Mouse (Mus musculus) embryonic facial prominence, embryonic 14.5 days (tissue): ENCODE data around the gene Tsc2. TPM values are rescaled to one million over a fixed set of nuclear protein-coding genes. Genes with fewer than 3 reads are reported as not detected.

Experiments
- ATAC-seq: fragments of 200-750 bp; cut with Nextera tagmentation; 2 replicates; pipeline ENCODE4 v1.8.0; 2017; ENCODE audit warnings: low read depth, moderate number of reproducible peaks, moderate TSS enrichment
- DNase-seq: peaks from one replicate; pipeline ENCODE4 v3.0.0-alpha.2; 2015; ENCODE audit warnings: low spot score
- H3K27ac ChIP-seq: fragments of 300-500 bp; sonication (generic); replicated peaks from 2 replicates; pipeline ENCODE4 v1.5.1; 2014; ENCODE audit warnings: low read depth, mild to moderate bottlenecking, low read length, moderate library complexity
- H3K27me3 ChIP-seq: fragments of 300-500 bp; sonication (generic); replicated peaks from 2 replicates; pipeline ENCODE4 v1.6.1; 2014; ENCODE audit warnings: low read length; ENCODE audit not compliant: control insufficient read depth, insufficient read depth
- H3K36me3 ChIP-seq: fragments of 300-500 bp; sonication (generic); 2 replicates; pipeline ENCODE4 v1.6.1; 2014; ENCODE audit warnings: low read length, mixed read lengths; ENCODE audit not compliant: control insufficient read depth, insufficient read depth
- H3K4me1 ChIP-seq: fragments of 300-500 bp; sonication (generic); 2 replicates; pipeline ENCODE4 v1.6.1; 2014; ENCODE audit warnings: antibody characterized with exemption, low read length; ENCODE audit not compliant: control insufficient read depth, insufficient read depth
- H3K4me2 ChIP-seq: fragments of 300-500 bp; sonication (generic); 2 replicates; pipeline ENCODE4 v1.6.1; 2014; ENCODE audit warnings: low read depth, mild to moderate bottlenecking, low read length, moderate library complexity, mixed read lengths
- H3K4me3 ChIP-seq: fragments of 300-500 bp; sonication (generic); 2 replicates; pipeline ENCODE4 v1.5.1; 2014; ENCODE audit warnings: low read depth, mild to moderate bottlenecking, low read length
- H3K9ac ChIP-seq: fragments of 300-500 bp; sonication (generic); 2 replicates; pipeline ENCODE4 v1.6.1; 2014; ENCODE audit warnings: low read depth, mild to moderate bottlenecking, low read length, moderate library complexity, mixed read lengths
- H3K9me3 ChIP-seq: fragments of 300-500 bp; sonication (generic); 2 replicates; pipeline ENCODE4 v1.6.1; 2016; ENCODE audit warnings: low read length; ENCODE audit not compliant: control insufficient read depth
- WGBS: fragments of 180-500 bp; shearing (Covaris S2); extraction: QIAGEN DNeasy Blood & Tissue Kit; methylation state at CpG from one replicate; pipeline ENCODE4 v1.1.7; 2014; 5-methylcytosine and 5-hydroxymethylcytosine counted together
- polyA plus RNA-seq: library from polyadenylated mRNA; unstranded; fragments of >200 nt; fragmentation: Nextera tagmentation; extraction: Ambion mirVana; gene quantifications from 2 replicates; pipeline ENCODE4 v1.2.1, GENCODE M21; 2014

Tsc2 gene
- polyA plus RNA-seq, 1 experiment from 2014 or later, result 60.8 TPM

DNA sequence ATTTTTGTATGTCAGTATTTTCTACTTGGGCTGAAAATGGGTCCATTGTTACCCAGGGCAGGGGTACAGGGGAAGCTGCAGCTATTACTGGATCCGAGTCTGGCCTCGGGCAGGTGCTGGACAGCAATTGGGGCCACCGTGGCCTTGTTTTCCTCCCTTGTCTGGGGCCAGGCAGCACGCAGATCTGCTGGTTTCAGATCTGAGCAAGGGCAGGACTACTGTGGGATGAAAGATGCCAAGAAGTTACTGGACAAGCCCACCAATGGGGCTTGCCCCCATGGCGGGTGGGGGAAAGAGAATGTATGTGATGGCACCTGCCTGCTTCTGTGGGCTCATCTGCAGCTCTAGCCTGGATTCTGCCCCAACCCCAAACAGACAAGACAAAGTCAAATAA is 36.4 kb downstream of the Tsc2 start:
- peaks cover 98% of the 10 kb centered on the region for H3K36me3 ChIP-seq
- 68% methylated on average over 5 of the region's 5 CpGs for WGBS
- no peaks in the 10 kb centered on the region for H3K27me3 ChIP-seq
- H3K4me2 ChIP-seq, result no peak overlapping the region
- no peak for DNase-seq
- no peak overlapping the region for H3K9ac ChIP-seq
- no peak overlapping the region for H3K27ac ChIP-seq
- ATAC-seq, result no peak
- H3K9me3 ChIP-seq, result no peaks in the 10 kb centered on the region
- no peak overlapping the region for H3K4me3 ChIP-seq
- H3K4me1 ChIP-seq, result no peaks in the 10 kb centered on the region

DNA sequence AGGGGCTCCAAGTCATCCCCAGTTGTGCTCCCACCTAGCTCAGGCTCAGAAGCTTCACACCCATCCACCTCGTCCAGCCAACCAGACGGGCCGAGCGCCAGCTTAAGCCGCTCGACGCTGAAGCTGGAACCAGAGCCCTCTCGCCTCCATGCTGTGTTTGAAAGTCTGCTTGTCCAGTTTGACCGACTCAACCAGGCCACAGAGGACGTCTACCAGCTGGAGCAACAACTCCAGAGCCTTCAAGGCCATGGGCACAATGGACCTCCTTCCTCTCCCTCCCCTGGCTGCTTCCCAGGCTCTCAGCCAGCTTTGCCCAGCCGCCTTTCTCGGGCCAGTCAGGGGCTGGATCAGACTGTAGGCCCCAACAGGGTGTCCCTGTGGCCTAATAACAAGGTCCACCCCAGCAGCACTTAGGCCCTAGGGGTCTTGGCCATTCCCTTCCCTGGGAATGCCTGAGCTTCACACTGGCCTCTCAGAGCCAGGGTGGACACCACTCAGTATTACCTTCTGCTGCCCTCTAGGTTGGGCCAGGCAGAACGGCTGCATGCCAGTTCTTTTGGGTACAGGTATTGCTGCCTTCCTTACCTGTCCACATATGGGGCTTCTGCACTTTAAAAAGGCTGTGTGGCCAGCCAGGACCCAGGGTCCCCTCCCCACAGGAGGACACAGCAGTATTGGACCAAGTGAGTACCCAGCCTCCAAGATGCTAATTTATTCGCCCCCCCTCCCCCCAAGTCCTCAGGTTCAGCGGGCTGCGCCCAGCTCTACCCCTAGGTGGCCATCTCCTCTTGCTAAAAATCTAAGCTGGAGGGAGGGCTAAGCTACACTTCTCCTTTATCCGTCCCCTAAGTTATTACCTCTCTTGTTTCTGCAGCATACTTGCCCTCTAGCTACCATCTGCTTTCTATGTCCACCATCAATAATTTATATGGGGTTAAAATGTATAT is 37.0 kb downstream of the Tsc2 start:
- no peaks in the 10 kb centered on the region for H3K27me3 ChIP-seq
- H3K9ac ChIP-seq, result no peak overlapping the region
- ATAC-seq (no peak), DNase-seq (no peak)
- no peaks in the 10 kb centered on the region for H3K9me3 ChIP-seq
- no peak overlapping the region for H3K4me3 ChIP-seq
- WGBS, result 75% methylated on average over 17 of the region's 17 CpGs
- no peak overlapping the region for H3K27ac ChIP-seq
- H3K36me3 ChIP-seq, result peaks cover 98% of the 10 kb centered on the region
- H3K4me2 ChIP-seq, result no peak overlapping the region
- H3K4me1 ChIP-seq, result no peaks in the 10 kb centered on the region

DNA sequence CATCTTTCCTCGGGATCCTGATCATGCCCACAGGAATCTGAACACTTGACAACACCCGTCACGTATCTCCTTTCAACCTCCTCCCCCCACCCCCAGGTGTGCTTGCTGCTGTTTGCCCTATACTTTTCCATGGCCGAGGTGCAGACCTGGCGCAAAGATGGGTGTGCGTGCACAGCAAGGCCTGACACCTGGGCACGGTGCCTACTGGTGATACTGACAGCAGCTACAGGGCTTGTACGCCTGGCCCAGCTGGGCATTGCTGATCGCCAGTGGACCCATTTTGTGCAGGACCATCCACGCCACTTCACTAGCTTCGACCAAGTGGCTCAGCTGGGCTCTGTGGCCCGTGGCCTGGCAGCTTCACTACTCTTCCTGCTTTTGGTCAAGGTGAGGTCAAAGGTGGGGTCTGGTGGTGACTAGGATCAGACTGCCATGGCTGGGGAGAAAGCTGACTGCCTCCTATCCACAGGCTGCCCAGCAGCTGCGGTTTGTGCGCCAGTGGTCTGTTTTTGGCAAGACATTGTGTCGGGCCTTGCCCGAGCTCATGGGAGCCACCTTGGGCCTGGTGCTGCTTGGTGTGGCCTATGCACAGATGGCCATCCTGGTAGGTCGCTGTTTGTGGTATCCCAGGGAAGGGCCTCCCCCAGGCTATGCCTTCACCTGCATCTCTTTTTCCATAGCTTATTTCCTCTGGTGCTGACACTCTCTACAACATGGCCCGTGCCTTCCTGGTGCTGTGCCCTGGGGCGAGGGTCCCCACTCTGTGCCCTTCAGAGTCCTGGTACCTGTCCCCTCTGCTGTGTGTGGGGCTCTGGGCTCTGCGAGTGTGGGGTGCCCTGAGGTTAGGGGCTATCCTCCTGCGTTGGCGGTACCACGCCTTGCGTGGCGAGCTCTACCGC is 38.2 kb downstream of the Tsc2 start:
- WGBS, result 91% methylated on average over 24 of the region's 26 CpGs
- Histone ChIP-seq H3K27ac (no peak overlapping the region), H3K4me2 (no peak overlapping the region), H3K36me3 (peaks cover 97% of the 10 kb centered on the region), H3K27me3 (no peaks in the 10 kb centered on the region), H3K9me3 (no peaks in the 10 kb centered on the region), H3K4me1 (no peaks in the 10 kb centered on the region), H3K4me3 (no peak overlapping the region), H3K9ac (no peak overlapping the region; the same call in 1 of the 2 replicates)
- DNase-seq (no peak), ATAC-seq (no peak)

DNA sequence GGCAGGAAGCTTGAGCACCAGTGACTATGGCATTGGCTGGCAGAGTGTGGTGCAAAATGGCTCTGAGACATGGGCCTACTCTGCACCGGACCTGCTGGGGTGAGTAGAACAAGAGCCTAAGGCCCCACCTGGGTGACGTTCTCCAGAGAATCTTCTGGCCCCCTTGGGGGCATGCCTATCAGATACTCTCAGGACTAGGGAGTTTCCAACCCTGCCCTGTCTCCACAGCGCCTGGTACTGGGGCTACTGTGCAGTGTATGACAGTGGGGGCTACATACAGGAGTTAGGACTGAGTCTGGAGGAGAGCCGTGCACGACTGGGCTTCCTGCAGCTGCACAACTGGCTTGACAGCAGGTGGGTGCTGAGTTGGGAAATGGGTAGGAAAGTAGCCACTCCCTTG is 39.2 kb downstream of the Tsc2 start:
- no peaks in the 10 kb centered on the region for H3K9me3 ChIP-seq
- WGBS, result 94% methylated on average over 5 of the region's 5 CpGs

DNA sequence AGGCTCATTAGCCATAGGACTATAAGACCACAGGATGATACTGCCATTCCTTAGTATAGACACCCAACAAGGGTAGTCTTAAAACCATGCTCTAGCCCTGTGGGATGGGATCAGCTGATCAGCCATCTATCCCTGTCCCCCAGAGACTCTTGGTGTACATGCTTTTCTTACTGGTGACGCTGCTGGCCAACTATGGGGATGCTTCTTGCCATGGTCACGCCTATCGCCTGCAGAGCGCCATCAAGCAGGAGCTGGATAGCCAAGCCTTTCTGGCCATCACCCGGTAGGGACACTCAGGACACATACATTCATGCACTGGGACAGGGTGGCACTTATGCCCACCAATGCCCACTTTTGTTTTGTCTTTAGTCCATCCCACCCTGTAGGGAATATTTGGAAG is 40.7 kb downstream of the Tsc2 start:
- 94% methylated on average over 5 of the region's 5 CpGs for WGBS

More for the DNA sequence above, 39.2 kb downstream of the Tsc2 start:
- ATAC-seq (no peak), DNase-seq (no peak)
- H3K4me2 ChIP-seq, result no peak overlapping the region
- peaks cover 93% of the 10 kb centered on the region for H3K36me3 ChIP-seq
- no peak overlapping the region for H3K4me3 ChIP-seq
- H3K27me3 ChIP-seq, result no peaks in the 10 kb centered on the region
- no peak overlapping the region for H3K27ac ChIP-seq
- no peaks in the 10 kb centered on the region for H3K4me1 ChIP-seq
- no peak overlapping the region for H3K9ac ChIP-seq

DNA sequence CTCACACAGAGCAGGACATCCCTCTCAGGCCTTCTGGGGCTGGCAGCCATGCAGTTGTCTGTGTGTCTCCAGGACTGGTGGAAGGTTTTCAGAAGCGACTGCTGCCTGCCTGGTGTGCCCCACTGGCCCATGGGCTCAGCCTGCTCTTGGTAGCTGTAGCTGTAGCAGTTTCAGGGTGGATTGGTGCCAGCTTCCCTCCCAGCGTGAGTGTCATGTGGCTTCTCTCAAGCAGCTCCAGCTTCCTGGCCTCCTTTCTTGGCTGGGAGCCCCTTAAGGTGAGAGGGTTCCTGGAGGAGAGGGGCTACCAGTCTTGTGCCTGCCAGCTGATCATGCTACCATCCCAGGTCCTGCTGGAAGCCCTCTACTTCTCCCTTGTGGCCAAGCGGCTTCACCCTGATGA is 41.5 kb downstream of the Tsc2 start:
- no peak overlapping the region for H3K27ac ChIP-seq
- H3K27me3 ChIP-seq, result no peaks in the 10 kb centered on the region
- ATAC-seq (no peak), DNase-seq (no peak)
- peaks cover 92% of the 10 kb centered on the region for H3K36me3 ChIP-seq
- no peaks in the 10 kb centered on the region for H3K9me3 ChIP-seq
- WGBS, result 81% methylated on average over 3 of the region's 3 CpGs
- no peak overlapping the region for H3K4me2 ChIP-seq
- H3K9ac ChIP-seq, result no peak overlapping the region
- no peaks in the 10 kb centered on the region for H3K4me1 ChIP-seq
- no peak overlapping the region for H3K4me3 ChIP-seq

More for the DNA sequence above, 40.7 kb downstream of the Tsc2 start:
- Histone ChIP-seq H3K36me3 (peaks cover 92% of the 10 kb centered on the region), H3K27me3 (no peaks in the 10 kb centered on the region), H3K4me2 (no peak overlapping the region), H3K27ac (no peak overlapping the region), H3K4me1 (no peaks in the 10 kb centered on the region), H3K4me3 (no peak overlapping the region), H3K9ac (no peak overlapping the region), H3K9me3 (no peaks in the 10 kb centered on the region)
- DNase-seq (no peak), ATAC-seq (no peak)

DNA sequence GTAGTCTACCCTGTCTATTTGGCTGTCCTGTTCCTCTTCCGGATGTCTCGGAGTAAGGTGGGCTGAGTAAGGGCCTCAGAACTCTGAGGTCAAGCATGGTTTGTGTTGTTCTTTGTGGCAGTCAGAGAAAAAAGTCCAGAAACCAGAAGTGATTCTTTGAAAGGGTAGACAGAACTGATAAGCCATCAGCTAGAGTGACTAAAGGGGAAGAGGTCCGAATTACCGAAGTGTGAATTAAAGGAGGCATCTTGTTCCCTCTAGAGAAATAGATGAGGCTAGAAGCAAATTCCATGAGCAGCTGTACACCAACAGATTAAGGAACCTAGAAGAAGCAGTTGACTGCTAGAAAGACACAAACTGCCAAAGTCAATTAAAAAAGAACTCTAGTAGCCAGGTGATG is 45.9 kb downstream of the Tsc2 start:
- H3K4me2 ChIP-seq, result no peak overlapping the region
- no peaks in the 10 kb centered on the region for H3K9me3 ChIP-seq
- no peaks in the 10 kb centered on the region for H3K4me1 ChIP-seq
- no peaks in the 10 kb centered on the region for H3K27me3 ChIP-seq
- H3K4me3 ChIP-seq, result no peak overlapping the region
- H3K36me3 ChIP-seq, result peaks cover 84% of the 10 kb centered on the region
- DNase-seq (no peak), ATAC-seq (no peak)
- H3K27ac ChIP-seq, result no peak overlapping the region
- WGBS, result 90% methylated on average over 4 of the region's 4 CpGs
- H3K9ac ChIP-seq, result no peak overlapping the region

DNA sequence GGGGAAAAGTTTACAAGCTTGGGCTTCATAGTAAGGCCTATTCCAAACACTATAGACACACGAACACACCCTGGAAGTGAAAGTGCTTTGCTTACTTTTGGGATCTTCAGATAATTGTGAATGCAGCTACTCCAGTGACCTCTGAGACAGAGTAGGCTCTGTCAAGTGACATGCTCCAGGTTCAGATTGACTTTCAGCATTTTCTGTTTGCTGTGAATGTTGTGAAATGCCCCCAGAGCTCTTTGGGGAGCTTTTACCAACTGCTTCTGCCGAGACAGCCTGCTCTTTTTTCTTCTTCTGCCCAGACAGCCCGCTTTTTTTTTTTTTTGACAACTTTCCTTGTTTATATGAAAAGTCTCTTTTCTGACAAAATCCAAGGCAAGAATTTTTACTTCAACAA is 47.9 kb downstream of the Tsc2 start:
- Histone ChIP-seq H3K27me3 (no peaks in the 10 kb centered on the region), H3K36me3 (peaks cover 86% of the 10 kb centered on the region), H3K4me2 (no peak overlapping the region), H3K27ac (no peak overlapping the region), H3K4me1 (no peaks in the 10 kb centered on the region), H3K4me3 (no peak overlapping the region), H3K9ac (no peak overlapping the region), H3K9me3 (no peaks in the 10 kb centered on the region)
- DNase-seq (no peak), ATAC-seq (no peak)
- WGBS, result 73% methylated on average over 3 of the region's 3 CpGs
